Mouse (Mus musculus) neural tube, embryonic 11.5 days (tissue): ENCODE results near the gene Foxg1. TPM values are rescaled to one million over a fixed set of nuclear protein-coding genes. Genes with fewer than 3 reads are reported as not detected.

Experiments used
- ATAC-seq: fragments of 200-750 bp; cut with Nextera tagmentation; 2 replicates; pipeline ENCODE4 v1.8.0; 2017; ENCODE audit warnings: moderate number of reproducible peaks, mild to moderate bottlenecking, moderate TSS enrichment, moderate library complexity; ENCODE audit not compliant: insufficient read depth, low FRiP score, low TSS enrichment
- DNase-seq: peaks from one replicate; pipeline ENCODE4 v3.0.0-alpha.2; 2015; ENCODE audit warnings: low spot score
- H3K27ac ChIP-seq: fragments of 300-500 bp; sonication (generic); 2 replicates; pipeline ENCODE4 v1.5.1; 2014; ENCODE audit warnings: low read depth, mild to moderate bottlenecking, low read length
- H3K27me3 ChIP-seq: fragments of 300-500 bp; sonication (generic); 2 replicates; pipeline ENCODE4 v1.6.1; 2014; ENCODE audit warnings: mild to moderate bottlenecking, low read length, mixed read lengths; ENCODE audit not compliant: control insufficient read depth, insufficient read depth
- H3K36me3 ChIP-seq: fragments of 300-500 bp; sonication (generic); 2 replicates; pipeline ENCODE4 v1.6.1; 2014; ENCODE audit warnings: mild to moderate bottlenecking, low read length, moderate library complexity, mixed read lengths; ENCODE audit not compliant: control insufficient read depth, insufficient read depth
- H3K4me1 ChIP-seq: fragments of 300-500 bp; sonication (generic); 2 replicates; pipeline ENCODE4 v1.6.1; 2014; ENCODE audit warnings: low read length, mixed read lengths; ENCODE audit not compliant: control insufficient read depth, insufficient read depth
- H3K4me2 ChIP-seq: fragments of 300-500 bp; sonication (generic); 2 replicates; pipeline ENCODE4 v1.6.1; 2014; ENCODE audit warnings: low read depth, mild to moderate bottlenecking, moderate library complexity
- H3K4me3 ChIP-seq: fragments of 300-500 bp; sonication (generic); 2 replicates; pipeline ENCODE4 v1.5.1; 2014; ENCODE audit warnings: low read depth, low read length
- H3K9ac ChIP-seq: fragments of 300-500 bp; sonication (generic); 2 replicates; pipeline ENCODE4 v1.6.1; 2014; ENCODE audit warnings: mild to moderate bottlenecking, low read length
- H3K9me3 ChIP-seq: fragments of 300-500 bp; sonication (generic); 2 replicates; pipeline ENCODE4 v1.6.1; 2016; ENCODE audit warnings: low read length; ENCODE audit not compliant: control insufficient read depth
- WGBS: fragments of 180-500 bp; shearing (Covaris S2); extraction: QIAGEN DNeasy Blood & Tissue Kit; methylation state at CpG from one replicate; pipeline ENCODE4 v1.1.7; 2014; 5-methylcytosine and 5-hydroxymethylcytosine counted together
- polyA plus RNA-seq: library from polyadenylated mRNA; unstranded; fragments of >200 nt; fragmentation: Nextera tagmentation; extraction: Ambion mirVana; gene quantifications from 2 replicates; pipeline ENCODE4 v1.2.1, GENCODE M21; 2014

Foxg1 gene
- polyA plus RNA-seq, 1 experiment from 2014 or later: 0.86 TPM

DNA sequence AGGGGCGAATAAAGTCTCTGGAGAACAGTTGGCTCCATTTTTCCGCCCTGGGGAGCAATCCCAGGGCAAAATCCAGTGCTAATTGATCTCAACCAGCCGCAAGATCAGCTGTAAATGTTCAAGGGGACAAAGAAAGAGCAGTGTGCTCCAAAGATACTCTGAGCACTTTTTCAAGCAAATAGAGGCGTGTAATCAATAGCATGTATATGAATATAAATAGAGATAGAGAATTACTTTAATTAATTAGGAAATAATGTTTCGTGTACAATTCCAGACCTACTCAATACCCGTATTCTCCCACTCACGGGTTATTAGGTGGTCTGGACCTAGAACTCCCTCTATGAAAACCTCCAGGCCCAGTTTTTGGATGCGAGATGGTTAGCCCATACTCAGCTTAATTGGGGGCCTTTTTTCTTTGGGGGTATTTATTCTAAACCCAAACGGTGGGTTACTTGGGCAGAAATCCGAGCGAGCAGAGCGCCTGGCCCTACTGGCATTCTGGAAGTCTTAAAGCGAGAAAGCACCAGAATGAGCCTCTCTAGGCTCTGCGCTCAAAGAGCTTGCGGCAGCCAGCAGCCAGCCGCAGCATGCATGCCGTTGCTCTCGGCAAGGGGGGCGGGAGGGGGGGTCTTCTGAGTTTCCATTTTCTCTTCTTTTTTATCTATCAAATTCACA lies 6.0 kb upstream of the Foxg1 start:
- ATAC-seq: no peak
- DNase-seq: peak; percentile 27
- Histone ChIP-seq H3K9ac (no peak overlapping the region), H3K36me3 (no peaks in the 10 kb centered on the region), H3K4me1 (no peaks in the 10 kb centered on the region), H3K4me3 (no peak overlapping the region), H3K4me2 (no peak overlapping the region), H3K9me3 (no peaks in the 10 kb centered on the region), H3K27ac (no peak overlapping the region), H3K27me3 (peaks cover 86% of the 10 kb centered on the region)
- 1% methylated on average over 19 of the region's 19 CpGs for WGBS

DNA sequence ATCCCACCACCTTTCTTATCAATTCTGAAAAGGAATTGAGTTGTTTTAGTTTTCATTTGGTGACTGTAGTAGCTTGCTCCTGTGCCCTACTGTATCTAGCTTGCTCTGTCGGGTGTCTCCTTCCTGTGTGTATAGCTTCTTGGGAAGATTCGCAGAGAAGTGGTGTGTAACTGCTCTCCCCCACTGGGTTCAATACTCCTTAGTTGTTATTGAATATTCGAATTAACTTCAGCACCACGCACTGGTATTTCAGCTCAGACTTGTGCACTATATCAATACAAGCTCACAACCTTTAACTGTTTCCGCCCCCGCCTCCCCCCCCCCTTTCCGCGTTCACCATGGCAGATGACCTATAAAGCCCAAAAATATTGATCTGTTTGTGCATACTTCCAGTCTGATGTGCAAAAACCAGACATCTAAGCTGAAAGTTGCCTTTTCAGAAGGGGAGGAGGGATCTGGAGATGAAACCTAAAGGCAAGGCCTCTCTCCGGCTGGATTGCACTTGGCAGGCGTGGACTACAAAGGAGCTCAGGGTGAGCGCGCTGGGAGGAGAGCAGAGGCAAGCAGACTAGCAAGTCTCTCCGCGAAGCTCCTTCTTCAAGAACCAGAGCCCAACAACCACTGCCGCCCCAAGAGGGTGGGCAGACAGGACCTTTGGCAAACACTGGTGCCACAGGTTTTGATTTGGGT lies 5.0 kb upstream of the Foxg1 start:
- H3K4me1 ChIP-seq: no peaks in the 10 kb centered on the region
- WGBS: 0% methylated on average over 15 of the region's 15 CpGs

GRCm38 (mm10) chr12:49378920-49379319 lies 3.5 kb upstream of the Foxg1 start:
- no peaks in the 10 kb centered on the region for H3K4me1 ChIP-seq
- H3K36me3 ChIP-seq: no peaks in the 10 kb centered on the region
- WGBS: 3% methylated on average over 1 of the region's 1 CpGs
- no peak overlapping the region for H3K4me3 ChIP-seq
- peak; percentile 10 for DNase-seq
- no peak overlapping the region for H3K27ac ChIP-seq
- no peak for ATAC-seq
- H3K4me2 ChIP-seq: no peak overlapping the region
- peaks cover 92% of the 10 kb centered on the region for H3K27me3 ChIP-seq
- no peak overlapping the region for H3K9ac ChIP-seq
- no peaks in the 10 kb centered on the region for H3K9me3 ChIP-seq

More for the DNA sequence above, 5.0 kb upstream of the Foxg1 start:
- no peak overlapping the region for H3K4me2 ChIP-seq
- DNase-seq (peak; percentile 55), ATAC-seq (no peak)
- no peaks in the 10 kb centered on the region for H3K36me3 ChIP-seq
- H3K4me3 ChIP-seq: no peak overlapping the region
- no peak overlapping the region for H3K9ac ChIP-seq
- H3K27ac ChIP-seq: no peak overlapping the region
- peaks cover 92% of the 10 kb centered on the region for H3K27me3 ChIP-seq
- no peaks in the 10 kb centered on the region for H3K9me3 ChIP-seq

- H3K27ac ChIP-seq: no peak overlapping the region
- H3K4me3 ChIP-seq: no peak overlapping the region
- no peak overlapping the region for H3K9ac ChIP-seq
- no peak overlapping the region for H3K4me2 ChIP-seq
- peaks cover 94% of the 10 kb centered on the region for H3K27me3 ChIP-seq
- ATAC-seq (no peak), DNase-seq (peak; percentile 14)
- H3K9me3 ChIP-seq: no peaks in the 10 kb centered on the region
- H3K36me3 ChIP-seq: no peaks in the 10 kb centered on the region
- WGBS: 3% methylated on average over 11 of the region's 11 CpGs
- no peaks in the 10 kb centered on the region for H3K4me1 ChIP-seq
Observed at GRCm38 (mm10) chr12:49379446-49379845, 3.0 kb upstream of the Foxg1 start.

GRCm38 (mm10) chr12:49380442-49380841 lies 2.0 kb upstream of the Foxg1 start:
- peaks cover 99% of the 10 kb centered on the region for H3K27me3 ChIP-seq
- WGBS: 0% methylated on average over 4 of the region's 4 CpGs

GRCm38 (mm10) chr12:49381031-49381525 lies 1.4 kb upstream of the Foxg1 start:
- no peaks in the 10 kb centered on the region for H3K9me3 ChIP-seq
- H3K36me3 ChIP-seq: no peaks in the 10 kb centered on the region
- no peak overlapping the region for H3K27ac ChIP-seq
- no peak overlapping the region for H3K9ac ChIP-seq
- H3K4me3 ChIP-seq: no peak overlapping the region
- H3K4me2 ChIP-seq: no peak overlapping the region
- no peak for DNase-seq
- no peaks in the 10 kb centered on the region for H3K4me1 ChIP-seq
- peaks cover 99% of the 10 kb centered on the region for H3K27me3 ChIP-seq
- 1% methylated on average over 4 of the region's 4 CpGs for WGBS
- no peak for ATAC-seq

More at GRCm38 (mm10) chr12:49380442-49380841, 2.0 kb upstream of the Foxg1 start:
- no peak overlapping the region for H3K27ac ChIP-seq
- H3K9me3 ChIP-seq: no peaks in the 10 kb centered on the region
- H3K4me2 ChIP-seq: no peak overlapping the region
- ATAC-seq: no peak
- H3K4me1 ChIP-seq: no peaks in the 10 kb centered on the region
- no peak overlapping the region for H3K4me3 ChIP-seq
- H3K36me3 ChIP-seq: no peaks in the 10 kb centered on the region
- H3K9ac ChIP-seq: no peak overlapping the region
- DNase-seq: no peak

DNA sequence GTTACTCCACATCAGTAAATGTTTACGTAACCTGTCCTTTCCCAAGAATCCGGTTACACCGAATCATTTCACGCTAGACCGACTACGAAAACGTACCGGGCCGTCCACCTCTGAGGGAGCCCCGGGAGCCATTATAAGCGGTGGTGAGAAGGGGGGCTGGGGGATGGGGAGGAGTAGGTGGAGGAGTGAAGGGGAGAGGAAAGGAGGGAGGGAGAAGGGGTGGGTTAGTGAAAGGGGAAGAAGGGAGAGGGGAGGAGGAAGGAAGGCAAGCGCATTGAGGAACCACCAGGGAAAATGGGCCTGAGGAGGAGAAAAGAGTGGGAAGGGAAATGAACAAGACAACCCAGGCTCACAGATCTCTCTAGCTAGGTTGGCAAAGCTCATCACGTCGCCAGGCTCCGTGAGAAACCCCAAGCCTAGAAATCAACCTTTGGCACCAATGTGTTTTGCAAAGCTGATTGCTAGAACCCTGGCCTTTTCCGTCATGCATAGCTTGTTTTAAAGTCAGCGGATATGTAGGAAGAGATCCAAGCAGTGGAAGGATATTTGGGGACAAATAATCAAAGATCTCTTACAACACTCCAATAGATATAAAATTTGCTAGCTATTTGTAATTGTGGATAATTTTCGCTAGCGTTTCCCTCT lies 617 bp upstream of the Foxg1 start:
- H3K4me1 ChIP-seq: no peaks in the 10 kb centered on the region
- peaks cover 97% of the 10 kb centered on the region for H3K27me3 ChIP-seq
- no peak overlapping the region for H3K9ac ChIP-seq
- H3K36me3 ChIP-seq: no peaks in the 10 kb centered on the region
- WGBS: under 1% methylated on average over 19 of the region's 19 CpGs
- no peak overlapping the region for H3K4me3 ChIP-seq
- no peak overlapping the region for H3K27ac ChIP-seq
- ATAC-seq (no peak), DNase-seq (peak; percentile 59)
- no peaks in the 10 kb centered on the region for H3K9me3 ChIP-seq
- no peak overlapping the region for H3K4me2 ChIP-seq

GRCm38 (mm10) chr12:49383521-49384133 lies 1.2 kb downstream of the Foxg1 start:
- H3K4me1 ChIP-seq: no peaks in the 10 kb centered on the region
- H3K27me3 ChIP-seq: peaks cover 87% of the 10 kb centered on the region
- no peak overlapping the region for H3K27ac ChIP-seq
- H3K4me2 ChIP-seq: peak overlapping the region; percentile 36
- peak overlapping the region; percentile 32 for H3K4me3 ChIP-seq
- WGBS: under 1% methylated on average over 43 of the region's 67 CpGs
- H3K9me3 ChIP-seq: no peaks in the 10 kb centered on the region
- peak; percentile 85 for ATAC-seq
- peak; percentile 62 for DNase-seq
- H3K36me3 ChIP-seq: no peaks in the 10 kb centered on the region
- no peak overlapping the region for H3K9ac ChIP-seq
